Mouse (Mus musculus) layer of hippocampus, postnatal 36 days (tissue): ENCODE measurements around the gene Ruvbl1. TPM values are rescaled to one million over a fixed set of nuclear protein-coding genes. Genes with fewer than 3 reads are reported as not detected.

Experiments used
- DNase-seq, 2 experiments: peaks; one replicate each; pipeline ENCODE4 v3.0.0; 2022
- total RNA-seq, 2 experiments: library from RNA; stranded (reverse); gene quantifications; 2 replicates each; pipeline ENCODE4 v1.2.3; 2021

Gene Ruvbl1
- total RNA-seq, 2 experiments from 2014 or later: 39.2 to 40.6 TPM

- peak; percentile 67 to 74 for DNase-seq
These were observed 34.5 kb downstream of the Ruvbl1 start for GRCm38 (mm10) chr6:88499481-88500404.

- no peak for DNase-seq
These were observed 35.2 kb downstream of the Ruvbl1 start for GRCm38 (mm10) chr6:88500405-88500767.

GRCm38 (mm10) chr6:88502030-88502970 is 37.1 kb downstream of the Ruvbl1 start:
- no peak for DNase-seq

- DNase-seq: no peak
These were observed 37.8 kb downstream of the Ruvbl1 start for GRCm38 (mm10) chr6:88503044-88503443.

GRCm38 (mm10) chr6:88513984-88514383 is 48.8 kb downstream of the Ruvbl1 start:
- DNase-seq: no peak

- DNase-seq: peak in 1 of 2 experiments; percentile 51
These were observed 49.3 kb downstream of the Ruvbl1 start for GRCm38 (mm10) chr6:88514546-88514945.

- no peak for DNase-seq
These were observed 50.8 kb downstream of the Ruvbl1 start for GRCm38 (mm10) chr6:88515971-88516370.

GRCm38 (mm10) chr6:88516667-88517066 is 51.5 kb downstream of the Ruvbl1 start:
- no peak for DNase-seq

- no peak for DNase-seq
These were observed 52.6 kb downstream of the Ruvbl1 start for GRCm38 (mm10) chr6:88517701-88518403.

GRCm38 (mm10) chr6:88518404-88519263 is 53.4 kb downstream of the Ruvbl1 start, which contains the start of gene Sec61a1:
Sec61a1 (minus strand) TSS chr6:88518905.
- peak; percentile 95 to 97 for DNase-seq

- DNase-seq: no peak
These were observed 56.6 kb downstream of the Ruvbl1 start for GRCm38 (mm10) chr6:88521821-88522220.

GRCm38 (mm10) chr6:88522606-88523005 is 57.4 kb downstream of the Ruvbl1 start:
- DNase-seq: no peak

- DNase-seq: no peak
These were observed 57.8 kb downstream of the Ruvbl1 start for GRCm38 (mm10) chr6:88523043-88523442.

- no peak for DNase-seq
These were observed 58.2 kb downstream of the Ruvbl1 start for GRCm38 (mm10) chr6:88523451-88523850.

GRCm38 (mm10) chr6:88524056-88524455 is 58.8 kb downstream of the Ruvbl1 start:
- DNase-seq: no peak

GRCm38 (mm10) chr6:88530306-88530705 is 65.1 kb downstream of the Ruvbl1 start:
- DNase-seq: no peak

- DNase-seq: no peak
These were observed 75.0 kb downstream of the Ruvbl1 start for GRCm38 (mm10) chr6:88540093-88540755.

- DNase-seq: no peak
These were observed 79.0 kb downstream of the Ruvbl1 start for GRCm38 (mm10) chr6:88544241-88544640.

GRCm38 (mm10) chr6:88544644-88545396 is 79.6 kb downstream of the Ruvbl1 start:
- DNase-seq: no peak

- DNase-seq: no peak
These were observed 80.2 kb downstream of the Ruvbl1 start for GRCm38 (mm10) chr6:88545397-88545790.
